Mouse (Mus musculus) CH12.LX (cell line): ENCODE data around the gene Sar1b. TPM values are rescaled to one million over a fixed set of nuclear protein-coding genes. Genes with fewer than 3 reads are reported as not detected.
A peak's percentile ranks its signal among the peaks of the same experiment; 100 is the strongest.
"Not testable (repeated sequence)": the region's sequence is repeated elsewhere in the genome, so short reads cannot be mapped to it uniquely, and the experiment has no call there.

Experiments used
- DNase-seq: peaks from one replicate; pipeline ENCODE4 v3.0.0-alpha.2; 2013; ENCODE audit errors: extremely low read depth
- H3K27ac ChIP-seq: 2 replicates; pipeline ENCODE4 v1.5.1; 2012; ENCODE audit warnings: low read depth, mild to moderate bottlenecking, control low read depth, moderate library complexity; ENCODE audit not compliant: insufficient read depth
- H3K27me3 ChIP-seq: replicated peaks from 2 replicates; pipeline ENCODE3; 2012; ENCODE audit warnings: inconsistent platforms
- H3K36me3 ChIP-seq, 2 experiments: replicated peaks in 1 of 2; 2 replicates each; pipeline versions ENCODE3 to v1.6.1; 2012; ENCODE audit warnings: inconsistent platforms in 1 of 2, low read length in 1 of 2, mild to moderate bottlenecking in 1 of 2, mixed read lengths in 1 of 2, moderate library complexity in 1 of 2; ENCODE audit not compliant: control insufficient read depth in 1 of 2, insufficient read depth in 1 of 2
- H3K4me1 ChIP-seq, 2 experiments: 2 replicates each; pipeline ENCODE4 v1.6.1; 2012; ENCODE audit warnings: inconsistent platforms in 1 of 2, moderate library complexity in 1 of 2; ENCODE audit not compliant: insufficient read depth in 2 of 2, control insufficient read depth in 1 of 2
- H3K4me2 ChIP-seq: 2 replicates; pipeline ENCODE4 v1.6.1; 2012; ENCODE audit warnings: low read depth, mild to moderate bottlenecking, control low read depth; ENCODE audit not compliant: poor library complexity, insufficient read depth, severe bottlenecking
- H3K4me3 ChIP-seq, 3 experiments: fragments of 150-350 bp in 1 of 3; sonication (generic) in 1 of 3; replicated peaks in 1 of 3; 2 replicates each; pipeline versions ENCODE3 to v1.5.1; 2011 to 2012; ENCODE audit warnings: low read depth in 2 of 3, low read length in 2 of 3, mild to moderate bottlenecking in 2 of 3, moderate library complexity in 2 of 3, control low read depth in 1 of 3, improper control_type of control experiment in 1 of 3, inconsistent platforms in 1 of 3, mixed read lengths in 1 of 3; ENCODE audit not compliant: poor library complexity in 1 of 3
- H3K79me2 ChIP-seq: replicated peaks from 2 replicates; pipeline ENCODE4 v1.6.1; 2012; ENCODE audit warnings: mild to moderate bottlenecking, moderate library complexity; ENCODE audit not compliant: control insufficient read depth, poor library complexity, insufficient read depth, severe bottlenecking; ENCODE audit errors: extremely low read depth
- H3K9ac ChIP-seq: 2 replicates; pipeline ENCODE4 v1.6.1; 2012; ENCODE audit warnings: low read depth, mild to moderate bottlenecking, control low read depth, moderate library complexity; ENCODE audit not compliant: insufficient read depth
- H3K9me3 ChIP-seq: replicated peaks from 2 replicates; pipeline ENCODE3; 2012; ENCODE audit warnings: low read length, inconsistent platforms, mixed read lengths
- CHD1 ChIP-seq: IDR thresholded peaks from 2 replicates; pipeline ENCODE4 v1.6.1; 2012; ENCODE audit warnings: low read depth, low read length, improper control_type of control experiment, inconsistent platforms
- CTCF ChIP-seq, 2 experiments: IDR thresholded peaks in 1 of 2; conservative IDR thresholded peaks in 1 of 2; 2 replicates each; pipeline ENCODE4 v1.5.1; 2011 to 2012; ENCODE audit warnings: low read depth in 2 of 2, low read length in 2 of 2, improper control_type of control experiment in 1 of 2, inconsistent platforms in 1 of 2, mild to moderate bottlenecking in 1 of 2, moderate library complexity in 1 of 2
- IRF4 ChIP-seq: IDR thresholded peaks from 2 replicates; pipeline ENCODE4 v1.6.1; 2014; ENCODE audit warnings: low read depth, mild to moderate bottlenecking, inconsistent platforms, low read length, improper control_type of control experiment
- MAX ChIP-seq: IDR thresholded peaks from 2 replicates; pipeline ENCODE4 v1.6.1; 2011; ENCODE audit warnings: low read length, improper control_type of control experiment
- MEF2A ChIP-seq: IDR thresholded peaks from 2 replicates; pipeline ENCODE4 v1.6.1; 2014; ENCODE audit warnings: low read depth, mild to moderate bottlenecking, inconsistent platforms, low read length, improper control_type of control experiment, borderline replicate concordance
- PAX5 ChIP-seq: IDR thresholded peaks from 2 replicates; pipeline ENCODE4 v1.6.1; 2012; ENCODE audit warnings: low read length, inconsistent platforms, mixed read lengths
- RCOR1 ChIP-seq: conservative IDR thresholded peaks from 2 replicates; pipeline ENCODE4 v1.6.1; 2012; ENCODE audit warnings: low read depth, mild to moderate bottlenecking, inconsistent platforms, low read length, improper control_type of control experiment
- SMC3 ChIP-seq: IDR thresholded peaks from 2 replicates; pipeline ENCODE4 v1.6.1; 2011; ENCODE audit warnings: low read depth, low read length, improper control_type of control experiment
- TBP ChIP-seq: conservative IDR thresholded peaks from 2 replicates; pipeline ENCODE4 v1.6.1; 2011; ENCODE audit warnings: low read depth, low read length, improper control_type of control experiment
- USF2 ChIP-seq: conservative IDR thresholded peaks from 2 replicates; pipeline ENCODE4 v1.6.1; 2011; ENCODE audit warnings: low read depth, low read length, improper control_type of control experiment
- dilution Hi-C: fragments of 300-500 bp; cut with MboI; formaldehyde crosslinking; loops from 2 replicates; pipeline ENCODE4 v1.14.3; 2020; ENCODE audit warnings: low sequenced_read_pairs; ENCODE audit not compliant: extremely low pct_unique_long_range_greater_than_20kb, extremely low pct_ligation_motif_present
- in situ Hi-C: fragments of 300-500 bp; cut with MboI; formaldehyde crosslinking; loops from 3 replicates; pipeline ENCODE4 v1.14.3; 2019; ENCODE audit warnings: low sequenced_read_pairs, low pct_ligation_motif_present, low pct_unique_long_range_greater_than_20kb, mixed read lengths
- polyA plus RNA-seq: library from polyadenylated mRNA; unstranded; fragments of >175 nt; gene quantifications from 2 replicates; pipeline ENCODE4 v1.2.1, GENCODE M21; 2012; ENCODE audit warnings: low read depth; ENCODE audit not compliant: insufficient read length
- total RNA-seq, 2 experiments: library from RNA; depleted of rRNA; stranded (reverse); fragments of 300-350 nt in 1 of 2; fragments of >200 nt in 1 of 2; gene quantifications; 2 replicates each; pipeline ENCODE4 v1.2.3; 2012 to 2014

Gene Sar1b
- total and polyA plus RNA-seq, 3 experiments, result 79.3 to 258 (median 171) TPM

DNA sequence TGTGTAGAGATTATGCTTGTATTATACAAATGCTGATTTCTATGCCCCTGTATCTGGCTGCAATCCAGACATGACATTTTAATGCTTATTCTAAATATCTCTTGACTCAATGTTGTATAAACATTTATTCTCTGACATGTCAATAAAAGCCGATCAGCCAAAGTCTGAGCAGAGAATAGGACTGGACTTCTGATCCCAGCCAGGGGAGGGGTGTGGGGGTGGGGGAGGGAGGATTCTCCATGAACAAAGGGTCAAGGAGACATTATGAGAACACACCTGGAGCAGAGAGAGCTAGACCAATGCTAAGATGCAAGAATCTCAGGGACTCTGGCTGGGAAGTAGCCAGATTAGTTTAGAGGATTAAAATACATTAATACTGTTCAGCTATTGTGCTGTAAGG, 17.4 kb upstream of the Sar1b start:
- Histone ChIP-seq H3K9ac (no peak overlapping the region), H3K27me3 (no peaks in the 10 kb centered on the region), H3K4me2 (no peak overlapping the region), H3K27ac (no peak overlapping the region), H3K4me1 (0 out of 4 replicates have a peak, but pooled peaks cover 0 to 3% of the 10 kb centered on the region in 2 experiments), H3K79me2 (peaks cover 14% of the 10 kb centered on the region), H3K9me3 (peaks cover 7% of the 10 kb centered on the region), H3K4me3 (no peak overlapping the region), H3K36me3 (peaks cover 39 to 79% of the 10 kb centered on the region in 2 experiments)
- no peak for TF ChIP-seq USF2
- in situ Hi-C loops (no loop called here), dilution Hi-C loops (no loop called here)
- DNase-seq, result no peak

DNA sequence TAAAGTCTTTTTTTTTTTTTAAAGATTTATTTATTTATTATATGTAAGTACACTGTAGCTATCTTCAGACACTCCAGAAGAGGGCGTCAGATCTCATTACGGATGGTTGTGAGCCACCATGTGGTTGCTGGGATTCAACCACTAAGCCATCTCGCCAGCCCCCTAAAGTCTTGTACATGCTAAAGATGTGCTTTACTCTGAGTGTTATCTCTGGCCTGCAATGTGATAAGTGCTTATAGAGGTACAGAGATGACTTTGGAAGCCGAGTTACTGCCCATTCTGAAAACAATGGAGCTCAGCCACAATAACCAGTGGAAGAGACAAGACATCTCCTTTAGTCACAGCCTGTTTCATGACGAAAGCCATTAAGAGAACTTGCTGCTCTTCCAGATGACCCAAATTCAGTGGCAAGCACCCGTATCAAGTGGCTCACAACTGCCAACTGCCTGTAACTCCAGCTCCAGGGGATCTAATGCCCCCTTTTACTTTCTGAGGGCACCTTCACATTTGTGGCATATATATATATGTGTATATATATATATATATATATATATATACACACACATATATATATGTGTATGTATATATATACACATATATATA, 11.8 kb upstream of the Sar1b start:
- H3K27me3 ChIP-seq, H3K9ac ChIP-seq, H3K27ac ChIP-seq, dilution Hi-C loops, H3K4me3 ChIP-seq, in situ Hi-C loops, H3K4me2 ChIP-seq, DNase-seq, H3K9me3 ChIP-seq: not testable (repeated sequence)
- Histone ChIP-seq H3K36me3 (peaks cover 14 to 48% of the 10 kb centered on the region in 2 experiments), H3K4me1 (peaks cover 3 to 23% of the 10 kb centered on the region in 2 experiments; a peak in 3 of 4 replicates), H3K79me2 (peaks cover 40% of the 10 kb centered on the region)
- peak in 1 of 2 experiments; percentile 20; a peak in 1 of 4 replicates for TF ChIP-seq CTCF (conservative IDR thresholded peaks at IDR 0.05 in 1 of 2, IDR thresholded peaks at IDR 0.05 in 1 of 2; ENCODE audit: low read depth in 2 of 2, low read length in 2 of 2)

DNA sequence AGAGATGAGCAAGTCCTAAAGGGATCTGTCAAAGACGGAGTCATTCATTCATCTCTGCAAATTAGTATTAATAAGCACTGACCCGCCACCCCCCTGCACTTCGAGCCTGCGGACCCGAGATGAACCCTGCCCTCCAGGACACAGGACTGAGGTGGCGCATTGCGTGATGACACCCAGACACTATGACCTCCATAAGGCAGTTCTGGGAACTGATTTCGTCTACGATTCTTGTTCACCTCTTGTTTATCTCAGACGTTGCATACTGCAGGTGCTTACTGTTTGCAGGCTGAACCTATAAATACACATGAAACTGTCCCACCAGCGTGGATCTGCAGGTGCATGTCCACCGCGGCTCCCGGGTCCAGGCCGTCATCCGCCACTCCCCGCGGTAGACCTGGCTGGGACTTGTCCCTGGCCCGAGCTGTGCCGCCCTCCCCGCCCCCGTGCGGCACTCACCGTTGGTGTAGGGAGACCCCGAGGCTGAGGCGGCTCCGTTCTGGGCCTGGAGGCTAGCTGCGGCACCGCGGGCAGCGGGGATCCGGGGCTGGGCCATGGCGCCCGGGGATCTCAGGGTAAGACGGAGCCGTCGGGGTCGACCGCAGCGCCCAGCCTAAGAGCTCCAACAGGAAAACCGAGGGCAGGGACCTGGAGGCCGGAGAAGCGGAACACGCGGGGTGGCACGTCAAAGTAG, 7.7 kb upstream of the Sar1b start:
- dilution Hi-C loops, result no loop called here
- no peaks in the 10 kb centered on the region for H3K27me3 ChIP-seq
- peaks cover 8 to 49% of the 10 kb centered on the region in 2 experiments for H3K4me1 ChIP-seq
- peak overlapping the region; percentile 76 to 97 (median 77) for H3K4me3 ChIP-seq
- TF ChIP-seq SMC3, result no peak
- no peak for TF ChIP-seq RCOR1
- no peak; the same call in 1 of the 2 replicates for TF ChIP-seq CHD1
- no peak for TF ChIP-seq PAX5
- no peak for TF ChIP-seq IRF4
- 0 out of 2 replicates have a peak, but pooled peaks have one; percentile 25 for TF ChIP-seq MEF2A
- TF ChIP-seq TBP, result no peak
- TF ChIP-seq MAX, result no peak
- TF ChIP-seq, all 38 proteins: peak for 1
- peaks cover 5 to 19% of the 10 kb centered on the region in 2 experiments for H3K36me3 ChIP-seq
- peak overlapping the region; percentile 89 for H3K9ac ChIP-seq
- H3K4me2 ChIP-seq, result peak overlapping the region; percentile 98
- in situ Hi-C loops, result no loop called here
- H3K79me2 ChIP-seq, result peaks cover 30% of the 10 kb centered on the region
- DNase-seq, result no peak
- no peaks in the 10 kb centered on the region for H3K9me3 ChIP-seq
- peak overlapping the region; percentile 75 for H3K27ac ChIP-seq
